Mouse (Mus musculus) kidney, adult 2 months (tissue): ENCODE results near the gene Prr29.

Source experiments
- CTCF ChIP-seq: fragments of 200-500 bp; conservative IDR thresholded peaks from 2 replicates; pipeline ENCODE4 v1.5.1; 2011; ENCODE audit warnings: low read depth, mild to moderate bottlenecking, control low read depth, low read length, moderate library complexity, mixed read lengths; ENCODE audit not compliant: insufficient read depth, insufficient read length
- POLR2A ChIP-seq: fragments of 200-500 bp; IDR thresholded peaks from one replicate; pipeline ENCODE4 v1.6.1; 2011; ENCODE audit warnings: low read depth, low read length, control low read depth

DNA sequence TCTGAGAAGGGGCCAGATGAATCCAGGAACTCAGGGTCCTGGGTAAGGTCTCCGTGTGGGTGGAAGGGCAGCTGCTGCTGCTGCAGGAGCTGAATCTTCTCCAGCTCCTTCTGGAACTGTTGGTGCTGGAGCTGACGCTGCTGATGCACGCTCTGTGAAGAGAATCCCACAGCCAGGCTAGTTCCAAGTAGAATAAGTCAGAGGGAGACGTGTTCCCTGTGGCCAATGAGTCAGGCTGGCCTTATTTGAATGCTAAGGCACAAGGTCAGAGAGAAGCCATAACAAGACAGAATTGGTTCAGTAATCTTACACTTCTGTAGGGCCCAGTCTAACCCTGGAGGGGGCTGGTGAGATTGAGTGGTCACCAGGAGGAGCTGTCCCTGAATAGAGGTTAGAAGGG lies 44.7 kb downstream of the Prr29 start:
- TF ChIP-seq CTCF (no peak), POLR2A (no peak)
